Mouse (Mus musculus) right cerebral cortex, postnatal 25 days (tissue): ENCODE measurements around the gene Srd5a1.
"Not testable (repeated sequence)": the region's sequence is repeated elsewhere in the genome, so short reads cannot be mapped to it uniquely, and the experiment has no call there.

Experiments
- DNase-seq: peaks from one replicate; pipeline ENCODE4 v3.0.0; 2022

Gene Srd5a1

GRCm38 (mm10) chr13:69565401-69565800, 45.8 kb downstream of the Srd5a1 start:
- not testable (repeated sequence) for DNase-seq

GRCm38 (mm10) chr13:69564573-69564972, 46.7 kb downstream of the Srd5a1 start:
- no peak for DNase-seq

- DNase-seq = no peak
These were observed 47.3 kb downstream of the Srd5a1 start for GRCm38 (mm10) chr13:69563905-69564304.

- DNase-seq = no peak
These were observed 48.3 kb downstream of the Srd5a1 start for GRCm38 (mm10) chr13:69562654-69563574.

GRCm38 (mm10) chr13:69562004-69562403, 49.2 kb downstream of the Srd5a1 start:
- DNase-seq = no peak

GRCm38 (mm10) chr13:69559291-69559961, 51.8 kb downstream of the Srd5a1 start:
- DNase-seq = no peak

GRCm38 (mm10) chr13:69558098-69558660, 53.1 kb downstream of the Srd5a1 start:
- DNase-seq = no peak

- no peak for DNase-seq
These were observed 54.5 kb downstream of the Srd5a1 start for GRCm38 (mm10) chr13:69556728-69557127.

- no peak for DNase-seq
These were observed 55.2 kb downstream of the Srd5a1 start for GRCm38 (mm10) chr13:69555957-69556482.

GRCm38 (mm10) chr13:69555045-69555444, 56.2 kb downstream of the Srd5a1 start:
- no peak for DNase-seq

- no peak for DNase-seq
These were observed 57.0 kb downstream of the Srd5a1 start for GRCm38 (mm10) chr13:69554255-69554654.

- no peak for DNase-seq
These were observed 58.2 kb downstream of the Srd5a1 start for GRCm38 (mm10) chr13:69553024-69553423.

GRCm38 (mm10) chr13:69550831-69551230, 60.4 kb downstream of the Srd5a1 start:
- DNase-seq = no peak

GRCm38 (mm10) chr13:69549980-69550379, 61.3 kb downstream of the Srd5a1 start:
- no peak for DNase-seq

- DNase-seq = no peak
These were observed 63.6 kb downstream of the Srd5a1 start for GRCm38 (mm10) chr13:69547488-69548180.

- DNase-seq = no peak
These were observed 66.2 kb downstream of the Srd5a1 start for GRCm38 (mm10) chr13:69545019-69545418.

GRCm38 (mm10) chr13:69543595-69543994, 67.6 kb downstream of the Srd5a1 start:
- DNase-seq = no peak

- DNase-seq = no peak
These were observed 68.5 kb downstream of the Srd5a1 start for GRCm38 (mm10) chr13:69542571-69543352.

GRCm38 (mm10) chr13:69541776-69542175, 69.5 kb downstream of the Srd5a1 start:
- peak; percentile 61 for DNase-seq

GRCm38 (mm10) chr13:69541209-69541608, 70.0 kb downstream of the Srd5a1 start:
- DNase-seq = no peak

GRCm38 (mm10) chr13:69538327-69538726, 72.9 kb downstream of the Srd5a1 start:
- DNase-seq = no peak

GRCm38 (mm10) chr13:69537366-69537765, 73.9 kb downstream of the Srd5a1 start:
- no peak for DNase-seq
